Mouse (Mus musculus) spleen, adult 2 months (tissue): Measurements from ENCODE around the gene Pla2g1b.

Experiments used
- CTCF ChIP-seq: fragments of 200-500 bp; IDR thresholded peaks from 2 replicates; pipeline ENCODE4 v1.5.1; 2011; ENCODE audit warnings: mild to moderate bottlenecking, inconsistent platforms; ENCODE audit not compliant: insufficient read depth, insufficient read length, insufficient replicate concordance; ENCODE audit errors: extremely low read depth
- POLR2A ChIP-seq: fragments of 200-500 bp; IDR thresholded peaks from 2 replicates; pipeline ENCODE4 v1.6.1; 2011; ENCODE audit warnings: low read depth, low read length, inconsistent platforms

DNA sequence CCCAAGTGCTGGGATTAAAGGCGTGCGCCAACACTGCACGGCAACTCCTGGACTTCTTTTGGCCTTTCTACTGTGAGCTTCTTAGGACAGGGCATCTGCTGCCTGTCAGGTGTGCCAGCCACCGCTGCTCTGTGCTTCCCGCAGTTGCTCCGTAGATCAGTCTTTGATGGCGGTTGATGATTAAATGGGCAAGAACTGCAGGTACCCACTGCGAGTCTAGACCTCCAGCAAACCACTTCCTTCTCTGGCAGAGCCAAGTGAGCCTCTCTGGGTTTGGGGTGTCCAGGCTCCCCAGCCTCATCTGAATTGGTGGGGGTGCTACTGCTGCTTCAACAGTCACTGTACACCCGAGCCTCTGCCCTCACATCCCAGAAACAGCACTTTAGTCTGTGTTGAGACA, 51.4 kb downstream of the Pla2g1b start:
- no peak for TF ChIP-seq CTCF
- no peak for TF ChIP-seq POLR2A
